Mouse (Mus musculus) activated CD4-positive, CD25-positive, alpha-beta regulatory T cell, adult 4 months (primary cell): ENCODE results near the gene Cnr1. TPM values are rescaled to one million over a fixed set of nuclear protein-coding genes. Genes with fewer than 3 reads are reported as not detected.

Source experiments
- ATAC-seq: one replicate; pipeline ENCODE4 v1.8.0; 2017
- polyA plus RNA-seq, 2 experiments: library from polyadenylated mRNA; unstranded; fragments of 100-300 nt; shearing (Covaris generic); gene quantifications; one replicate each; pipeline ENCODE4 v1.2.1; 2017

Cnr1 gene
- not detected for polyA plus RNA-seq

DNA sequence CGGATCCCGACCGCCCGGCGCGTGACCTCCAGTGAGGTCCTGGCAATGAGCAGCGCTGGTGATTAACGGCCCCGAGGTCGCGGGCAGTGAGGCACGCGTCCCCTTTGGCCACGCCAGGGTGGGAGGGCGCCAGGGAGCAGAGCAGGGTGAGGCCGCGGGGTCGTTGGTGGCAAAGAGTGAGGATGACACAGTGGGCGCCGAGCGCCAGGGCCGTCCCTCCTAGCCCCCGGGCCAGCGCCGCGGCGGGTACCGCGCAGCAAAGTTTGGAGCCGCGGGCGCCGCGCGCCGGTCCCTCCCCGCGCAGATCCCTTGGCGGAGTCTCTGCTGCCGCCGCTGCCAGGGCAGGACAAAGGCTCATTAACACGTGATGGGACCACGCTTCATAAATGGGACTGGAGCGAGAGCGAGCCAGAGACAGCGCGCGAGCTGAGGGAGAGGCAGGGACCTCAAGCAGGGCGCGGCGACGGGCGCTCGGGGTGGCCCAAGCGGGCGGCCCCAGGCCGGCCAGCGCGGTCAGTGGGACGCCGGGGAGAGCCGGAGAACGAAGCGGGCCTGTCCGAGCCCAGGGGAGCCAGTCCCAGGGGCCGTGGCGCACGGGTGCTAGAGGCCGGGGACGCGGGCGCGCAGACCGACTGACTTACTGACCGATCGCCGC, at the start of gene Cnr1:
Gene Cnr1 (plus strand): TSS at position 360 of the 655 bp plus-strand sequence.
- ATAC-seq: no peak

DNA sequence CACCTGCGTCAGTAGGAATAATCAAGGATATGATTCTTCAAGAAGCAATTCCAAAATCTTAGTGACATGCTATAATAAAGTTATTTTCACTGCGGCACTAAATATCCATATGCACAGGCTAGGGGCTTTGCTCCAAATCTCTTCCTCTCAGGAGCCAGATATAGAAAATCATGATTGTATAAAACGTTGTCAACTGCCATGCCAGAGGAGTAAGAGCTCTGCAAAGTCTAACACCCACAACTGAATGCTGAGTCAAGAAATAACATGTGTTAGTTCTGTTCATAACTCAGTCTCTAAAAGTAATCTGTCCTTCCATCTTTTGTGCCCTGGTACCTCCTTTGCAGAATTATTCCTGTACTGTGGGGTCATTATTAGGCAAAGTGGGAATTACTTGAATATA, 44.4 kb upstream of the Cnr1 start:
- ATAC-seq: no peak

- ATAC-seq: no peak
These were observed 38.4 kb upstream of the Cnr1 start for GRCm38 (mm10) chr4:33886026-33886425.

- ATAC-seq: no peak
These were observed 34.4 kb upstream of the Cnr1 start for GRCm38 (mm10) chr4:33889976-33890375.

GRCm38 (mm10) chr4:33892178-33892869, 32.1 kb upstream of the Cnr1 start:
- no peak for ATAC-seq

- no peak for ATAC-seq
These were observed 30.6 kb upstream of the Cnr1 start for GRCm38 (mm10) chr4:33893841-33894240.

GRCm38 (mm10) chr4:33895046-33895445, 29.3 kb upstream of the Cnr1 start:
- ATAC-seq: no peak

DNA sequence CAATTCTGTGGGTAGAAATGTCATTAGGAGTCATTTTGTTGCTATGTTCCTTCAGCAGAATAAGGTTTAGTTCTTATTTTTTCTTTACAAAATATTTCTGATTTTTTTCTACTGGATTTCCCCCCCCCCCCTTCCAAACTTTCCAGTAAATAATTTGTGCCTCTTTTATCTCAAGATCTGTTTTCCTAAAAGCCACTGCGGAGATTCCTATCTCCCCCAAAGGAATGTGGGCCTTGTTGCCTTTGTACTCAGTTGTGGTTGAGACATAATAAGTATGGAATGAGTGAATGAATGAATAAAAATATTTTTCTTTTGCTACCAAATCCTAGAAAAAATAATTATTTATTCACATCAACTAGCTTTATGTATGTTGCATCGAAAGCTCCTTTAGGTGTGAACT, 28.9 kb upstream of the Cnr1 start:
- ATAC-seq: no peak

DNA sequence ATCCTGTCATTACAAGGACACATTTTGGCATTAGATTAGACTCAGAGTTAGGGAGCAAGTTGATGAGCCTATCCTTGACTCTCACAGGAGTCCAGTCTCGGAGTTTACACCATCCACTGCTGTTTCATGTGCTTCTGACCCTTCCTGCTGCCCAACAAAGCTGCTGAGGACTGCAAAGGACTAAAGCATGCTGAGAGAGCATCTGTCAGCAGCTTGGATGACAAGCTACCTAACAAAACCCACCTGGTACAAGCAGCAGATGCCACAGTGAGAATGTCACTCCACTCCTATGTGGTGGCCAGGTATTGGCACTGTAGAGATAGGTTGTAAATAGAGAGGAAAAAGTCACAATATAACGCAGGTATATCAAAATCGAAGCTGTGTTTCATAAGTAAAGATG, 22.7 kb upstream of the Cnr1 start:
- no peak for ATAC-seq

DNA sequence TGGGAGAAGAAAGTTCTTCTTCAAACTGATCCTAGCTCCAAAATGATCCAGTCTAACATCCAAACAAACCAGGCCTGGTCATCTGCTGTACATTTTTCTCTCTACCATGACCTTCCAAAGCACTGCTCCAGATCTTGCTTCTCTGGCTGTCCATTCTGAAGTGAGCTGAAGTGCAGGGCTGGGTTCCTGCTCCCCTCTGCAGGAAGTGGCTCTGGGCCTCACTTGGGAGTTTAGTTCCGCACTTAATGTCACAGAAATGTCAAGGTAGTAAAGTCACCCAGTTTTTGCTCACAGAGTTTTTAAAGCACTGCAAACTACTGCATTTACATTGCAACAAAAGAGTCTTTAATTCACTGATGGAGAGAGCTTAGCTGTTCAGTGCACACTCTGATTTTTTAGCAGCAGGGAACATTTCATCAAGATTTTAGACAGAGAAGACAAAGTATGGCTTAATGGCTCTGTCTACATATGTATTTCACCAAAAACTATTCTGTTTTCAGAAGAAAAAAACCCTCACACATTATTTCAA, 20.5 kb upstream of the Cnr1 start:
- ATAC-seq: no peak

DNA sequence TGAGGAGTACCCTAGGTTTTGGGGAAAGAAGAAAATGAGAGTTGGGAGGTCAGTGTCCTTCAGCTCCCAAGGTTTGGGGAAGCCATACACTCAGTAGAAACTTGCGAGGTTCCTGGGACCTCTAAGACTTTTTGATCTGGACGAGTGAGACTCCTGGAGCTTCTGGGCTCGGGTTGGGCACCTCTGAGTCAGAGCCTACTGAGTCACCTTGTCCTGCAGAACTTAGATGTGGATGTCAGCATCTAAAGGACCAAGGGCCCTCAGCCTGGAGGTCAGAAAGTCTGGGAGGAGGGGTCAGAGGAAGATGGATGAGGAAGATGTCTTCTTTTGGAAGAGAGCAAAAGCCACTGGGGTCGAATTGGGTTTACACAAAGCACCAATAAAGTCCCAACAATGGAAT, 19.6 kb upstream of the Cnr1 start:
- ATAC-seq: no peak

DNA sequence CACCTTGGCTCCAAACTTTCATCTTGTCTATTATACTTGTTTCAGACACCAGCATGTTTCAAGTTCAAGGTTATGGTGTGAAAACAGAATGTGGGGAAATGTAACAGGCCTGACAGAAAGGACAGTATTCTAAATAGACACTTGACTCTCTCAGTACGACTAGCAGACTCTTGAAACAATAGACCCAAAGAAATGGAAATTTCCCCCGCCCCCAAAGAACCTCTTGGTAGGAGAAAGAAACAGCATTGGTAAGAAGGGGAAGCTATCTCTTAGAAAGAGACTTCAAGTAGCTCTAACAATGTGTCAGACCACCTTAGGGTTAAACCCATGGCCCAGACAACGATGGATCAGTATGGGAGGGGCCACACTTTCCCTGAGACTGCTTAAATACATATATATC, 15.6 kb upstream of the Cnr1 start:
- ATAC-seq: no peak

GRCm38 (mm10) chr4:33915730-33916129, 8.7 kb upstream of the Cnr1 start:
- ATAC-seq: no peak

GRCm38 (mm10) chr4:33920807-33921206, 3.6 kb upstream of the Cnr1 start:
- ATAC-seq: no peak

DNA sequence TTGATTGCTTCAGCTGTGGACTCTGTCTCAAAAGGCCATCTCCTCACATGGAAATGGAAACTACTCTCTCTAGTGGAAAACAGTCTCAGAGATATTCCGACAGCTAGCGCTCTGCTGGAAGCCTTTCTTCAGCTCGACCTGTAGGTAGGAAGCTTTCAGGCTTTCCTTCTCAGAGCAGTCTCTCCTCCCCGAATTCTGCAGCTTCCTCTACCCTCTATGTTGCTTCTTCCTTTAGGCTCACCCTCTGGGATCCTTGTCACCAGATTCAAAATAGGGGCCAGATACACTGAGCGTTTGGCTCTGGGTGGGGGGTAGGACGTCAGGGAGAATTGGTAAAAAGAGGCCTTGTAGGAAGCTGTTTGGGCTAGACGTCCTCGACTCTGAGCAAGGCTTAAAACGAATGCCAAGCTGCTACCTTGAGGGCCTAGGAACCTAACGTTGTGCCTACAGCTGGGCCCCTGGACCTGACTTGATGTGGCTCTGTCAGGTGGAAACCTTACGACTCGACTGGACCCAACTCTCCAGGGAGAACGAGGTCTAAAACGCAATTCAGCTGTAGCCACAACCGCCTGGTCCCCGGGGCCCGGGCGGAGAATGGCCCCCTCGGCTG, 1.1 kb upstream of the Cnr1 start:
- ATAC-seq: no peak

DNA sequence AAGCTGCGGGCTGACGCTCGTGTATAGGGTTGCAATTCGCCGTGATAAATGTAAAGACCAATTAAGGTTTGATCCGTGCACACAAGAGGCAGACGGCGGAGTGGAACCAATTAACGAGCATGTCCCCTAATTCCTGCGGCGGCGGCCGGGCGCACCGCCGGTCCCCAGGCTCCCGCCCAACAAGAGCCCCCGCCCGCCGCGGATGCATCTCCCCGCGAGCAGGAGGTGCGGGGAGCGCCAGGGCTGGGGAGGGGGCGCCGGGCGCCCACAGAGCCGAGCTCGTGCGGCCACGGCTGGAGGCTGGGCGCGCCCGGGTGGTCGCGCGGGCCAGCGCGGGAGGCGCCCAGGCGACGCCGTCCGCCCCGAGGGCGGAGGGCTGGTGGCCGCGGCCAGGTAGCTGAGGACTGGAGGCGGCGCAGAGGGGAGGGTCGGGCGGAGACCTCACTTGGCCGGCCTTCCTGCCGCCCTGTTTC, 596 bp upstream of the Cnr1 start:
- ATAC-seq: no peak

- ATAC-seq: no peak
These were observed 474 bp downstream of the Cnr1 start for GRCm38 (mm10) chr4:33924889-33925245.

DNA sequence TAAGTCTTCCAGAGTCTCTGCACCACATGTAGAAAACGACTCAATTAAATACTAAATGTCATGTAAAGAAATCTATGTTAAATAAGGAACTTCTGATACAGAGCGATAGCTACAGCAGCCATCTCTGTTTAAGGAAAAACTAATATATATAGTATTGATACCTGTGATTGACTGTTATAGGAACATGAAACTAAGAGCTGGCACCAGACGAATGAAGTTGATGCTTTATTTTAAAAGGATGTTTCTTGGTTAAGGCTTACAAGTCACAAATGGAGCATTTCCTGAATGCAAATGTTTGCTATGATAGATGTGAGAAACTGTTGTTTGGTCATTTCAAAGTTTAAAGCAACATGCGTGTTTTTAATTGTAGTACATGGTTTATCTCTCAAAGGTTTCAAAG, 1.1 kb downstream of the Cnr1 start:
- no peak for ATAC-seq

DNA sequence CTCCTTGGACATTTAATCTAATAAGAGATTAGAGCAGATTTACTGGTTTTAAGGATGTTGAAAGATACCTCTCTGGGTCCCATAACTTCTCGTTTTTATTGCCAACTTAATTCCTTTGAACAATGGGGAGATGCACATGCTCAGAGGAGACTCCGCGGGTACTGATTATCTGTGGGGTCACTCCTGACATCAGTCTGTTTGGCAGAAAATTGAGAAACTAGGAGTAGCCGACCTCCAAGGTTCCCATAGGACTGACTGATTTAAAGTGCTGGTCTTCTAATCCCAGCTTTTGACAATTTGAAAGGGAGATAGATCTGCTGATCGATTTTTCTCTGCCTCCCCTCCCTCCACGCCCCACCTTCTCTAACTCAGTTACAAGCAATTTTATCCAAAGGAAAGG, 1.6 kb downstream of the Cnr1 start:
- ATAC-seq: no peak

- no peak for ATAC-seq
These were observed 2.4 kb downstream of the Cnr1 start for GRCm38 (mm10) chr4:33926730-33927263.

GRCm38 (mm10) chr4:33927644-33928043, 3.3 kb downstream of the Cnr1 start:
- no peak for ATAC-seq

- no peak for ATAC-seq
These were observed 4.1 kb downstream of the Cnr1 start for GRCm38 (mm10) chr4:33928450-33928849.

DNA sequence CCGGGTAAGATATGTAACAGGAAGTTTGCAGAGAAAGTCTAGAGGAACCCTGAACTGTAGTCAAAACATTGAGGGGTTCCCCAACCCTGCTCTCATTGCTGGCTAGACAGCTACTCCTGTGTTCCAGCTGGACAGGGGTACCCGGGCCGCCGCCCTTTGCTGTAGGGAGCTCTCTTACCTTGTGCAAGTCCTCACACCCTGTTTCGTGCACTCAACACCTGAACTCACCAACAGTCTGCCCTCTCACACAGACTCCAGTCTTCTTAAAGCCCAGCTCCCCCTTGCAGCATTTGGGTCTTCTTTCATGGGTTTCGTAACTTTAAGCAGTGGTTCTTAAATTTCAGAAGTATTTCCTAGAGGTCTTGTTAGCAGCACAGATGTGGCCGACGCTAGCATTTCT, 7.0 kb downstream of the Cnr1 start:
- no peak for ATAC-seq

DNA sequence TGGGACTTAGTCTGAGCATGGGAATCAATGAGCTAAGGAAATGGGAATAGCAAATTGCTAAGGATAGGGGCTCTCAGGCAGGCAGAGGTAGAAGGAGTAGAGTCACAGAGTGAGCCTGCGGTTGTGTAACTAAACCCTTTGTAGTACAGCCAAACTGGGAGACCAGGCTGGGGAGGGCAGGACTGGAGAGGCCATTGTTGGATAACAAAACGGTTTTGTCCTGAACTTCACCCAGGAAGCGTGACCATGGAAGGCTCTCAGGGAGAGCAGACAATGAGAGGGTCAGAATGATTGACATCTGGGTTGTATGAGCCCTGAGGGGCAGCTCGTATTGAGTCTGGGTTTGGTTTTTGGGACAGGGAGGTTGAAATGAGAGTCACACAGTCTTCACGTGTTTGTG, 17.2 kb downstream of the Cnr1 start:
- no peak for ATAC-seq
